Mouse (Mus musculus) urinary bladder, postnatal 4 days (tissue): Measurements from ENCODE around the gene Gm44805.
A peak's percentile ranks its signal among the peaks of the same experiment; 100 is the strongest.
"Not testable (repeated sequence)": the region's sequence is repeated elsewhere in the genome, so short reads cannot be mapped to it uniquely, and the experiment has no call there.

Source experiments
- DNase-seq, 2 experiments: peaks; one replicate each; pipeline ENCODE4 v3.0.0; 2021 to 2022; ENCODE audit warnings: low spot score in 2 of 2

The Gm44805 gene

DNA sequence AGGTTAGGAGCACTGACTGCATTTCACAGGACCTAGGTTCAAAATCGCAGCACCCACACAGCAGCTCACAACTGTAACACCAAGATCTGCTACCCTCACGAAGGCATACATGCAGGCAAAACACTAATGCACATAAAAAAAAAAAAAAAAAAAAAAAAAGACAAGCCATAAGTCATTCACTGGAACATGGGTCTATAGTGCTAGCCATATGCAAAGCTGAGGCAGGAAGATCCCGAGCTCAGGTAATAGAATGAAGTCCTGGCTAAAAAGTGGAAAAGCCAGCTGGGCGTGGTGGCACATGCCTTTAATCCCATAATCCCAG lies 18.6 kb upstream of the Gm44805 start:
- DNase-seq = no peak

DNA sequence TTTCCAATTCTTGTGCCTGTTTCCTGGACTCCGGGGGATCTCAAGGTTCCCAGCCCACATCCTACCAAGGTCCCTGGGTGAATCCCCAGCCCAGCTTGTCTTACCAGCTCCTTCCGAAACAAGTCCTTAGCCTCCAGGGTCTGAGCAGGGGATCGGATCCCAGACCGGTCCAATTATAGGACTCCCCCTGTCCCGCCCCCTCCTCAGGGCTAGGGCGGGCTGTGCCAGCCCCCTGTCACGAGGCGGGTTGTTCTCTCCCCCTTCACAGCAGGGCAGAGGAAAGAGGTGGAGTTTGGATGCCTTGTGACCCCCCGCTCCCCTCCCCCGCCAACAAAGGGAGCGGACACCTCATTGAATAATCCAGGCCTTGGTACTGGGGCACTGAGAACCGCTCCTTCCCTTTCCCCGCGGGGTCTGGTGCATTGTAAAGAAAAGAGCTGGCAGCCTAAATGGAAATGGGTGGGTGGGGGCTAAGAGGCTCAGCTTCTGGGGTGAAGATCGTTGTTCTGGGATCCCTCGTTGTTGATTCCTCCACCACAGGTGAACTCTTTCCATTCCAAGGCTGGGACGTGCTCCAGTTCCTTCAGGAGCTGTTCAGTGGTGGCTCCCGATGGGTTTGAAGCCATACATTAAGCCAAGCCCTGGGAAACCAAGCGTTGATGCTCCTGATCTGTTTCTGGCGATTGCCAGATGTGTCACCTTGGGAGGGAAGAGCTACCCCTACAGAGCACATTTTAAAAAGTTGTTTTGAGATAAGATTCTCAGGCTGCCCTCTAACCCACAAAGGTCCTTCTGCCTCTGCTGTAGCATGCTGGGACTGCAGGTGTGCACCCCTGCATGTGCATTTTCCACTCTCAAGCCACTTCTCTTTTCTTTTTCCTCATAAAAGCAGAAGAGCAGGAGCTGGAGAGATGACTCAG lies 17.9 kb upstream of the Gm44805 start, which contains the start of gene Apoe:
Apoe (minus strand) TSS at position 282 of the 920 bp plus-strand sequence.
- peak; percentile 48 to 62 for DNase-seq

DNA sequence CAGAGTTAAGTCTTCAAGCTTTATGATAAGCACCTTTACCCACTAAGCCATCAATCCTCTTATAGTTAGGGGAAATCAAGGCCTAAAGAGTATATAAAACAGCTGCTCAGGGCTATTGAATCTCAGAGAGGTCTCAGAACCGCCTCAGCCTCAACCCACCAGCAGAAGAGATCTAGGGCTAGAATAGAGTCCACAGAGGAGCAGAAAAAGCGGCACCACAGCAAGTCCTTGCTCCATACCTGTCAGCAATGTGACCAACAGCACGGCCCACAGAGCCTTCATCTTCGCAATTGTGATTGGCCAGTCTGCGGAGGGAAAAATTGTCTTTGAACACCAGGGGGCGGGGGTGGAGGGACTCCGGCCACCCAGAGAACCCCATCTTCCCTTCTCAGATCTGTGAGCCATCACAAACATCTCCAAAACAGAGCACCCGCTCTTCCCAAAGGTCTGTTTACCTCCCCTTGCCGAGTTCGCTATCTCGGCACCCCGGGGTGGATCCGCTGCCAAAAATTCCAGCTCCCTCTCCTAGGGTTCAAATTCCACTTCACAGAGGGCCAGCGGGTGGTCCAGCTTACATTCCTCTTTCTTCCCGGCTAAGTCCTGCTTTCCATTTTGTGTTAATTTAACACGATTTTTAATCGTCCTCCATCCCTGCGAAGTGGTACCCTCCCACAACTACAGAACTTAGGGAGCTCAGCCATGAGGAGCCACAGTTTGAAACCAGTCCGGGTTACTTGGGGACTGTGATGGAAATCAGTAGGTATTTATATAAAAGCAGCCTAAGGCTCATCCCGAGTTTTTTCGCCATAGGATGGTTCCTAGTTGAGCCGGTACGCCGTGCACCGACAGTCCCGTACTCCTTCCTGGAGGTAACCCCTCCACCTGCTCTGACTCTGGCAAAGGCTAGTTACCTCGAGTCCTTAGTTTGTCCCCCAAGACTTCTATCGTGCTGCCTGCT lies 17.0 kb upstream of the Gm44805 start:
- DNase-seq = no peak

DNA sequence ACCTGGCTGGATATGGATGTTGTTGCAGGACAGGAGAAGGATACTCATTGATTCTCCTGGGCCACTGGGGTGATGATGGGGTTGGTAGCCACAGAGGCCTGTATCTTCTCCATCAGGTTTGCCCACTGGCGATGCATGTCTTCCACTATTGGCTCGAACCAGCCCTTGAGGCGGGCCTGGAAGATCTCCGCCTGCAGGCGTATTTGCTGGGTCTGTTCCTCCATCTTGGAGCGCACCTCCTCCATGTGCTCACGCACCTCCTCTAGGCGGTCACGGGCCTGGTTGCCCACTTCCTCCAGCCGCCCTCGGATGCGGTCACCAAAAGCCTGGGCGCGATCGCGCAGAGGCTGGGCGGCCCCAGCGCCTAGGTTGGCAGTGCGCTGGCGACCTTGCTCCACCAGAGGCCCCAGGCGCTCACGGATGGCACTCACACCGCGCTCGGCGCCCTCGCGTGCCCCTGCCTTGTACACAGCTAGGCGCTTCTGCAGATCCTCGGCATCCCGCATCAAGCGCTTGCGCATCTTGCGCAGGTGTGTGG lies 15.2 kb upstream of the Gm44805 start:
- no peak for DNase-seq

DNA sequence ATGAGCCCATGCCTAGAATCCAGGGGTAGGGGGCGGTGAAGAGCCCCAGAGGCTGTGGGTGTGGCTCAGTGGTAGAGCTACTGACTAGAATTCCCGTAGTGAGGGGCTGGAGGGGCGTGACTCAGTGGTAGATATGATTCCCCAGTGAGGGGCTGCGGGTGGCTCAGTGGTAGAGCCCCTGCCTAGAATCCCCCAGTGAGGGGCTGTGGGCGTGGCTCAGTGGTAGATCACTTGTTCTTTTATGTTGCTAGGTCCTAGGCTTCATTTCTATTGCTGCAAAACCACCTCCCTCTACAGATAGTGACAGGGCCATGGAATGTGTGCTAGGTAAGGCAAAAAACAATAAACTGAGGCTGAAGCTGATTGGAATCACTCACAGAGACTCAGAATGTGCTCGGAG lies 14.7 kb upstream of the Gm44805 start:
- DNase-seq = no peak

- no peak for DNase-seq
Observed at GRCm38 (mm10) chr7:19695213-19695594, 14.0 kb upstream of the Gm44805 start.

GRCm38 (mm10) chr7:19694336-19695212 lies 13.4 kb upstream of the Gm44805 start:
- no peak for DNase-seq

- peak in 1 of 2 experiments; percentile 60 for DNase-seq
Observed at GRCm38 (mm10) chr7:19693421-19693820, 12.2 kb upstream of the Gm44805 start.

- no peak for DNase-seq
Observed at GRCm38 (mm10) chr7:19691873-19692865, 10.9 kb upstream of the Gm44805 start, which contains the start of gene Apoc1. Gene Apoc1, minus strand, starts transcription at chr7:19692660.

DNA sequence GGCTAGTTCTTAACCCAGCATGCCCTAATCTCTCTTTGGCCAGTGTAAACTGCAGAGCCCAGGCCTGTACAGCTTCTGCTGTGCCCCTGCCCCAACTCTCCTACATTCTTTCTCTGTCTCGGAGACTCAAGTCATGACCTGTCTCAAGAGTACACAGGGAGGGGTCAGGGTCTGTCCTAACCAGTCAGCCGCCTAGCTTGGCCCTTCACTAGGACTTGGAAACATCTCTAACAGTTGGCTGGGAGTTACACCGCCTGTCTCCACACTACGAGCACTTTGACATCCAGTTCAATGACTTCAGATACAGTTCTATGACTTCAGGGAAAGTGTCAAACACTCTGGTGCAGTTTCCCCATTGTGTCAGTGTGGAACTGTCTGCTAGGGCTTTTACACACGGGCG lies 10.2 kb upstream of the Gm44805 start:
- DNase-seq = no peak

GRCm38 (mm10) chr7:19690845-19691244 lies 9.6 kb upstream of the Gm44805 start:
- DNase-seq = no peak

DNA sequence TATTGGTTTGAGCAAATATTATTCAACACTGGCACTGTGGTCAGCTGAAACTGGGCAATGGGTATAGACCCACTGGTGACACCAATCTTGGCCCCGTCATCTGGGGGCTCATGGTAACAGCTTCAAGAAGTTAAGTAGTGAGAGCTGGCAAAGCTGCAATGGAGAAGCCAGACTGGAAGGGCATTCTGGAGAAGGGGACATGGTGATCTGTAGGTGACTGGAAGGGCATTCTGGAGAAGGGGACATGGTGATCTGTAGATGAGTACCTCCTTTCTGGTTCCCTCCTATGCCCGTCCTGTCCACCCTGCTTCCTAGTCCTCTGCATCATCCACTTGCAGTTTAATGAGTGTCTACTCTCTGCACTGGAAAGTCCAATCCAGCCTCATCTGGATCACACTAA lies 7.4 kb upstream of the Gm44805 start:
- no peak for DNase-seq

GRCm38 (mm10) chr7:19688101-19688500 lies 6.9 kb upstream of the Gm44805 start:
- no peak for DNase-seq

DNA sequence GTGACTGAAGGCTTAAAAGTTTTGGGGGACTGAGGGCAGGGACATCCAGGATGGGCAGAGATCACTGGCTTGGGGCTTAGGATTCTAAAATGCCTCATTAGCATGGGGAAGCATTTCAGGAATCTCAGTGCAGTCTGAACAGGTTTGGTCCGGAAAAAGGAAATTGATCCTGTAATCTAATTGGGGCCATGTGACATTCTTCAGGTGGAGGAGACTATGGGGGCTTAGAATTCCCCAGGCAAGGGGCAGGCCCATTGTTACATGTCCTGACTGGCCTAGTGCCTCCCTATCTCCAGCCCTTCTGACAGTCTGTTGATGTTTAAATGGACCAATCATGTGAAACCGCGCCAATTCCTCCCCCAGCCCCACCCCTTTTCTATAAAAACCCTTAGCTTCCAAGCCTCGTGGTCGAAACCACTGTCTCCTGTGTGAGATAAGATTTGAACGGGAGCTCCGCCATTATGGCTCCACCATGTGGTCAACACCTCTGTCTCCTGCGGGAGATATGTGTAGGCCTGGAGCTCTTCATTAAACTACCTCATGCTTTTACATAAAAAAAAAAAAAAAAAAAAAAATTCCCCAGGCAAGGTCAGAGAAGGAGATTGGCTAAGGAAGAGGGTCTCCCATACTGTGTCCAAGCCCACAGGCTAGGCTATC lies 5.8 kb upstream of the Gm44805 start:
- not testable (repeated sequence) for DNase-seq

- DNase-seq = no peak
Observed at GRCm38 (mm10) chr7:19686521-19686920, 5.3 kb upstream of the Gm44805 start.

DNA sequence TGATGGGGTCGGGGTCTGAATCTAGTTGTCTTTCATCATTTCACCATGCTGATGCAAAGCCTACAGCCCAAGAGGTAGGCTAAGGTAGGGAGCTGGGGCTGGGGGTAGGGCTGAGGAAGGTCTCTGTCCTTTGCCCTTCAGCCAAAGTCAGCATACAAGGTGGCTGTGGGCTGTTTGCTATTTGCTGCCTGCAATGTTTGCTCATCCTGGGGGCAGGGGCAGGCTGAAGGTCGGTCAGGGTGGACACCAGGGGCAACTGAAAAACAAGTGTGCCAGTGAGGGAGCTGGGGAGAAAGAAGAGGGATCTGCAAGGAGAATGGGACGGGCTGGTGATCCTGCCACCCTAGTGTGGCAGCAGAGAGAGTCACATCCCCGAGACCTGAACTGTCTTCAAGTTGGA lies 4.2 kb upstream of the Gm44805 start:
- no peak for DNase-seq

- no peak for DNase-seq
Observed at GRCm38 (mm10) chr7:19683771-19684201, 2.6 kb upstream of the Gm44805 start.

DNA sequence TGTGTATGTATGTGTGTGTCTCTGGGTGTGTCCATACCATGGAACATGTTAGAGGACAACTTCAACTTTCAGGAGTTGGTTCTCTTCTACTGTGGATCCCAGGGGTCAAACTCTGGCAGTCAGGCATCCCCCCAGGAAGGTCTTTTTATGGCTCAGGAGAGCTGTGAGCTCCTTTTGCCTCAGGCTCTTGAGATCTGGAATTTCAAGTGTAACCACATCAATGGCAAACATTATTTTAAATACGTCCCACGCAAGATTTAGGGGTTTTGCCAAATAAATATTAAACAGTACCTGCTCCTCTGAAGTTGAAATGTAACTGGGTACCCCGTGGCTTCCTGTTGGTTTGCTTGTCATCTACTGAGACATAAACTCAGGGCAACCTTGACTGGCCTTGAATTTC lies 1.8 kb upstream of the Gm44805 start:
- no peak for DNase-seq

GRCm38 (mm10) chr7:19680702-19681101 lies 521 bp downstream of the Gm44805 start:
- no peak for DNase-seq
